Mouse (Mus musculus) neural tube, embryonic 11.5 days (tissue): ENCODE measurements around the gene Fyn. TPM values are rescaled to one million over a fixed set of nuclear protein-coding genes. Genes with fewer than 3 reads are reported as not detected.

Experiments used
- ATAC-seq: fragments of 200-750 bp; cut with Nextera tagmentation; 2 replicates; pipeline ENCODE4 v1.8.0; 2017; ENCODE audit warnings: moderate number of reproducible peaks, mild to moderate bottlenecking, moderate TSS enrichment, moderate library complexity; ENCODE audit not compliant: insufficient read depth, low FRiP score, low TSS enrichment
- DNase-seq: peaks from one replicate; pipeline ENCODE4 v3.0.0-alpha.2; 2015; ENCODE audit warnings: low spot score
- H3K27ac ChIP-seq: fragments of 300-500 bp; sonication (generic); 2 replicates; pipeline ENCODE4 v1.5.1; 2014; ENCODE audit warnings: low read depth, mild to moderate bottlenecking, low read length
- H3K27me3 ChIP-seq: fragments of 300-500 bp; sonication (generic); 2 replicates; pipeline ENCODE4 v1.6.1; 2014; ENCODE audit warnings: mild to moderate bottlenecking, low read length, mixed read lengths; ENCODE audit not compliant: control insufficient read depth, insufficient read depth
- H3K36me3 ChIP-seq: fragments of 300-500 bp; sonication (generic); 2 replicates; pipeline ENCODE4 v1.6.1; 2014; ENCODE audit warnings: mild to moderate bottlenecking, low read length, moderate library complexity, mixed read lengths; ENCODE audit not compliant: control insufficient read depth, insufficient read depth
- H3K4me1 ChIP-seq: fragments of 300-500 bp; sonication (generic); 2 replicates; pipeline ENCODE4 v1.6.1; 2014; ENCODE audit warnings: low read length, mixed read lengths; ENCODE audit not compliant: control insufficient read depth, insufficient read depth
- H3K4me2 ChIP-seq: fragments of 300-500 bp; sonication (generic); 2 replicates; pipeline ENCODE4 v1.6.1; 2014; ENCODE audit warnings: low read depth, mild to moderate bottlenecking, moderate library complexity
- H3K4me3 ChIP-seq: fragments of 300-500 bp; sonication (generic); 2 replicates; pipeline ENCODE4 v1.5.1; 2014; ENCODE audit warnings: low read depth, low read length
- H3K9ac ChIP-seq: fragments of 300-500 bp; sonication (generic); 2 replicates; pipeline ENCODE4 v1.6.1; 2014; ENCODE audit warnings: mild to moderate bottlenecking, low read length
- H3K9me3 ChIP-seq: fragments of 300-500 bp; sonication (generic); 2 replicates; pipeline ENCODE4 v1.6.1; 2016; ENCODE audit warnings: low read length; ENCODE audit not compliant: control insufficient read depth
- WGBS: fragments of 180-500 bp; shearing (Covaris S2); extraction: QIAGEN DNeasy Blood & Tissue Kit; methylation state at CpG from one replicate; pipeline ENCODE4 v1.1.7; 2014; 5-methylcytosine and 5-hydroxymethylcytosine counted together
- polyA plus RNA-seq: library from polyadenylated mRNA; unstranded; fragments of >200 nt; fragmentation: Nextera tagmentation; extraction: Ambion mirVana; gene quantifications from 2 replicates; pipeline ENCODE4 v1.2.1, GENCODE M21; 2014

Fyn gene
- polyA plus RNA-seq, 1 experiment from 2014 or later, result 66.0 TPM

- no peak for ATAC-seq
- 66% methylated on average over 8 of the region's 8 CpGs for WGBS
- Histone ChIP-seq H3K9me3 (no peaks in the 10 kb centered on the region), H3K27ac (no peak overlapping the region), H3K4me2 (no peak overlapping the region), H3K36me3 (no peaks in the 10 kb centered on the region), H3K27me3 (no peaks in the 10 kb centered on the region), H3K4me1 (peaks cover 12% of the 10 kb centered on the region; the same call in 1 of the 2 replicates), H3K9ac (no peak overlapping the region), H3K4me3 (no peak overlapping the region)
- no peak for DNase-seq
Measured at GRCm38 (mm10) chr10:39434758-39435448, 66.2 kb downstream of the Fyn start.

DNA sequence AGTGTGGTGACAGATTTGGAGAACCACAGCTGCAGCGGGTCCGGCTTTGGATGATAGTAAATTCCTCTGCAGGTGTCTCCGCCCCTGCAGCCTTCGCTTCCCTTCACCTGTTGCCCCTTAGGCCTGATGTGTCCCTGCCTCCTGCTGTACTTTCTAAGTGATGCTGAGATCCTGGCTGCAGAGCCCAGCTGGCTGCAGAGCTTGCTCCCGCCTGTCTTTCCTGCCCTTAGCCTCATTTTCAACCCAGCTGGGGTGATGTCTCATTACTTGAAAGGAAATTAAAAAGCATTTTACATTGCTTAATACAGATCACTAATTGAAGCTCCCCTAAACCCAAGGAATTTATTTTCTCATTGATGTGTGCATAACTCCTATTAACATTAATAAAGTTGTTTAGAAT is 70.2 kb downstream of the Fyn start:
- no peak overlapping the region for H3K9ac ChIP-seq
- no peak overlapping the region for H3K4me2 ChIP-seq
- no peak for ATAC-seq
- no peak overlapping the region for H3K27ac ChIP-seq
- no peak for DNase-seq
- H3K4me1 ChIP-seq, result no peaks in the 10 kb centered on the region
- 65% methylated on average over 5 of the region's 5 CpGs for WGBS
- no peak overlapping the region for H3K4me3 ChIP-seq
- H3K27me3 ChIP-seq, result no peaks in the 10 kb centered on the region
- H3K9me3 ChIP-seq, result no peaks in the 10 kb centered on the region
- no peaks in the 10 kb centered on the region for H3K36me3 ChIP-seq

DNA sequence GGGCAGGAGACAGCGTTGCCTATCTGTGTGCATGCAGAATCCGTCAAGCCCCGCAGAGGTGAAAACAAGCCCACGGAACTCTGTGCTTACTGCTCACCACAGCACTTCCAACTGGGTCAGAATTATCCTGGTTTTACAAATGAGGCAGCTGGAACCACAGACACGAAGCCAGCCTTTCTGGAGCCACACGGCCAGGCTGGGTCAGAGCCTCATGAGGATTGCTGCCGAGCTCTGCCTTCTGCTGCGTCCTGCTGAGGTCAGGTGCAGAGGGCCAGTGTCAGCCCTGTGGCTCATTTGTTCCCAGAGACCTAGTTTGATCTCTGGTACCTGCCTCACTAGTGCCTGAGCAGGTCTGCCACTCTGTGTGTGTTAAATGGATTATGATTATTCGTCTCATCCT is 71.9 kb downstream of the Fyn start:
- 74% methylated on average over 9 of the region's 9 CpGs for WGBS
- no peaks in the 10 kb centered on the region for H3K4me1 ChIP-seq
- no peak overlapping the region for H3K4me2 ChIP-seq
- no peak overlapping the region for H3K27ac ChIP-seq
- no peaks in the 10 kb centered on the region for H3K27me3 ChIP-seq
- no peak for ATAC-seq
- H3K9ac ChIP-seq, result no peak overlapping the region
- H3K36me3 ChIP-seq, result no peaks in the 10 kb centered on the region
- no peak for DNase-seq
- H3K9me3 ChIP-seq, result no peaks in the 10 kb centered on the region
- H3K4me3 ChIP-seq, result no peak overlapping the region

DNA sequence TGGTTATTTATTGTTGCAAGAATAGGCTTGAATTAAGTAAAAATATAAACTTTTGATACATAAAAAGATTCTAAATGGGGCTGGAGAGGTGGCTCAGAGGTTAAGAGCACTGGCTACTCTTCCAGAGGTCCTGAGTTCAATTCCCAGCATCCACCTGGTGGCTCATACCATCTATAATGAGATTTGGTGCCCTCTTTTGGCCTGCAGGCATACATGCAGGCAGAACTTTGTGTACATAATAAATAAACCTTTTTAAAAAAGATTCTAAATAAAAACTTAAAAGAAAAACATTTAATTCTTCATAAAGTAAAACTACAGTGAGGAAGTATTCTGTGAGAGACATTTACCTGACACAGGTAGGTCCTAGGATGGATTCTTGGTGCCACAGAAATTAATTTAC is 73.0 kb downstream of the Fyn start:
- ATAC-seq (no peak), DNase-seq (no peak)
- Histone ChIP-seq H3K27ac (no peak overlapping the region), H3K36me3 (no peaks in the 10 kb centered on the region), H3K9ac (no peak overlapping the region), H3K4me1 (no peaks in the 10 kb centered on the region), H3K27me3 (no peaks in the 10 kb centered on the region), H3K9me3 (no peaks in the 10 kb centered on the region), H3K4me2 (no peak overlapping the region), H3K4me3 (no peak overlapping the region)

GRCm38 (mm10) chr10:39443122-39443521 is 74.5 kb downstream of the Fyn start:
- no peak for ATAC-seq
- 50% methylated on average over 2 of the region's 2 CpGs for WGBS
- Histone ChIP-seq H3K27me3 (no peaks in the 10 kb centered on the region), H3K27ac (no peak overlapping the region), H3K9ac (no peak overlapping the region), H3K4me1 (no peaks in the 10 kb centered on the region), H3K36me3 (no peaks in the 10 kb centered on the region), H3K4me3 (no peak overlapping the region), H3K4me2 (no peak overlapping the region), H3K9me3 (no peaks in the 10 kb centered on the region)
- no peak for DNase-seq

GRCm38 (mm10) chr10:39443947-39444346 is 75.3 kb downstream of the Fyn start:
- DNase-seq (no peak), ATAC-seq (no peak)
- Histone ChIP-seq H3K27ac (no peak overlapping the region), H3K9ac (no peak overlapping the region), H3K9me3 (no peaks in the 10 kb centered on the region), H3K4me1 (no peaks in the 10 kb centered on the region), H3K27me3 (no peaks in the 10 kb centered on the region), H3K4me3 (no peak overlapping the region), H3K36me3 (no peaks in the 10 kb centered on the region), H3K4me2 (no peak overlapping the region)

DNA sequence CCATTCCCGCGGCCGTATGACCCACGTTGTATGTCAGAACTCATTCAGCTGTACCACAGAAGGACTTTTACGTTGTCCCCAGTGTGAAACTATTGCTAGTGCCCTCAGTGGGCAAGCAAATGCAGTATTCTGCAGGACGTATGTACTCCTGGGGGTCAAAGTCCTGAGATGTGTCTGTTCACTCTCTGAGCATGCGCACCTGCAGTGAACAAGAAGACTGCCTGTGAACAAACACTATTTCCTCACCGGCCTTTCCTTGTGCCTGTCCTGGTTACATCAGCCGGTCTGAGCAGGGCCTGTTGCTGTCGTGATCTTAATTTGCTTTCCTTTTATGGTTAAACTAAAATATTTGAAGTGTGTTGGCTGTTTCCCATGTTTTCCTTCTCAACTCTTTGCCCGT is 77.2 kb downstream of the Fyn start:
- Histone ChIP-seq H3K9ac (no peak overlapping the region), H3K27ac (no peak overlapping the region), H3K9me3 (no peaks in the 10 kb centered on the region), H3K4me3 (no peak overlapping the region), H3K4me1 (peaks cover 7% of the 10 kb centered on the region; the same call in 1 of the 2 replicates), H3K36me3 (no peaks in the 10 kb centered on the region), H3K27me3 (no peaks in the 10 kb centered on the region), H3K4me2 (no peak overlapping the region)
- WGBS, result 89% methylated on average over 11 of the region's 11 CpGs
- no peak for DNase-seq
- ATAC-seq, result no peak

GRCm38 (mm10) chr10:39446706-39447105 is 78.1 kb downstream of the Fyn start:
- ATAC-seq (no peak), DNase-seq (no peak)
- Histone ChIP-seq H3K27ac (no peak overlapping the region), H3K4me2 (no peak overlapping the region), H3K4me1 (peaks cover 12% of the 10 kb centered on the region; the same call in 1 of the 2 replicates), H3K9ac (no peak overlapping the region), H3K4me3 (no peak overlapping the region), H3K36me3 (no peaks in the 10 kb centered on the region), H3K27me3 (no peaks in the 10 kb centered on the region), H3K9me3 (no peaks in the 10 kb centered on the region)
- WGBS, result 91% methylated on average over 5 of the region's 5 CpGs

DNA sequence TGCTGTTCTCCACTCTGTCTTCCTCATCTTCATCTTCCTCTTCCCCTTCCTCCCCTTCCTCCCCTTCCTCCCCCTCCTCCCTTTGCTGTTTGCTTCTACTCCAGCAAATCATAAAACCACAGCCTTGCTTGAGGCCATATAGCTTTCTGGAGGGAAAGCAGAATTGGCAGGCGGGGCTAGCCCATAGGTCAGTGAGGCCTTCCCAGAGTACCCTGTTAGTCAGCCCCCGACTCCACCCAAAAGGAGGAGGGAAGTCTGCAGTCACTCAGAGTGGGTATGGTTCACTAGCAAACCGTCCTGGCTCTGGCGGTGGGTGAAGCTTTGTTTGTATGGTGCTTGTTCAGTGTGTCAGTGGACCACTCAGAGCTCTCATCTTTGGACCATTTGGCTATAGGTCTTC is 80.5 kb downstream of the Fyn start:
- Histone ChIP-seq H3K4me2 (no peak overlapping the region), H3K9ac (no peak overlapping the region), H3K4me3 (no peak overlapping the region), H3K9me3 (no peaks in the 10 kb centered on the region), H3K36me3 (no peaks in the 10 kb centered on the region), H3K4me1 (peaks cover 13% of the 10 kb centered on the region; the same call in 1 of the 2 replicates), H3K27me3 (no peaks in the 10 kb centered on the region), H3K27ac (no peak overlapping the region)
- WGBS, result 65% methylated on average over 4 of the region's 4 CpGs
- ATAC-seq (no peak), DNase-seq (no peak)
